Mouse (Mus musculus) limb, embryonic 10.5 days (tissue): ENCODE results near the gene Gdf3. TPM values are rescaled to one million over a fixed set of nuclear protein-coding genes. Genes with fewer than 3 reads are reported as not detected.
A peak's percentile ranks its signal among the peaks of the same experiment; 100 is the strongest.

Experiments used
- DNase-seq: peaks from one replicate; pipeline ENCODE4 v3.0.0-alpha.2; 2017; ENCODE audit warnings: low spot score
- H3K27ac ChIP-seq: fragments of 300-500 bp; sonication (generic); 2 replicates; pipeline ENCODE4 v1.5.1; 2016; ENCODE audit warnings: mild to moderate bottlenecking
- H3K27me3 ChIP-seq: fragments of 300-500 bp; sonication (generic); 2 replicates; pipeline ENCODE4 v1.6.1; 2016; ENCODE audit warnings: low read depth, mild to moderate bottlenecking; ENCODE audit not compliant: poor library complexity, severe bottlenecking
- H3K36me3 ChIP-seq: fragments of 300-500 bp; sonication (generic); 2 replicates; pipeline ENCODE4 v1.6.1; 2016; ENCODE audit warnings: mild to moderate bottlenecking, moderate library complexity
- H3K4me1 ChIP-seq: fragments of 300-500 bp; sonication (generic); 2 replicates; pipeline ENCODE4 v1.6.1; 2016
- H3K4me3 ChIP-seq: fragments of 300-500 bp; sonication (generic); 2 replicates; pipeline ENCODE4 v1.5.1; 2016; ENCODE audit warnings: mild to moderate bottlenecking, moderate library complexity
- H3K9me3 ChIP-seq: fragments of 300-500 bp; sonication (generic); replicated peaks from 2 replicates; pipeline ENCODE4 v1.6.1; 2016; ENCODE audit warnings: mild to moderate bottlenecking
- WGBS: fragments of 180-500 bp; shearing (Covaris S2); methylation state at CpG from one replicate; pipeline ENCODE4 v1.1.7; 2016; 5-methylcytosine and 5-hydroxymethylcytosine counted together
- polyA plus RNA-seq: library from polyadenylated mRNA; unstranded; fragments of >200 nt; fragmentation: Nextera tagmentation; extraction: Ambion mirVana; gene quantifications from 2 replicates; pipeline ENCODE4 v1.2.1, GENCODE M21; 2016

Gdf3 gene
- polyA plus RNA-seq, 1 experiment from 2014 or later = not detected

GRCm38 (mm10) chr6:122602242-122602991 lies 7.5 kb downstream of the Gdf3 start, which contains the start of gene Apobec1:
Gene Apobec1 (minus strand): TSS chr6:122602444.
- Histone ChIP-seq H3K27me3 (no peaks in the 10 kb centered on the region), H3K4me1 (no peaks in the 10 kb centered on the region), H3K27ac (peak within 1 kb of the TSS; percentile 75), H3K4me3 (peak within 1 kb of the TSS; percentile 49), H3K36me3 (no peaks in the 10 kb centered on the region), H3K9me3 (no peaks in the 10 kb centered on the region)
- DNase-seq = peak; percentile 65
- 11% methylated on average over 22 of the region's 22 CpGs for WGBS

- H3K27ac ChIP-seq = no peak overlapping the region
- H3K4me3 ChIP-seq = peak overlapping the region; percentile 49; the same call in 1 of the 2 replicates
- 88% methylated on average over 3 of the region's 3 CpGs for WGBS
- no peaks in the 10 kb centered on the region for H3K36me3 ChIP-seq
- no peaks in the 10 kb centered on the region for H3K9me3 ChIP-seq
- no peaks in the 10 kb centered on the region for H3K27me3 ChIP-seq
- DNase-seq = no peak
- no peaks in the 10 kb centered on the region for H3K4me1 ChIP-seq
Measured at GRCm38 (mm10) chr6:122601615-122602014, 8.3 kb downstream of the Gdf3 start.

- H3K9me3 ChIP-seq = no peaks in the 10 kb centered on the region
- no peak for DNase-seq
- no peaks in the 10 kb centered on the region for H3K36me3 ChIP-seq
- no peaks in the 10 kb centered on the region for H3K27me3 ChIP-seq
- H3K4me3 ChIP-seq = no peak overlapping the region
- 89% methylated on average over 4 of the region's 4 CpGs for WGBS
- no peak overlapping the region for H3K27ac ChIP-seq
- no peaks in the 10 kb centered on the region for H3K4me1 ChIP-seq
Measured at GRCm38 (mm10) chr6:122601031-122601430, 8.9 kb downstream of the Gdf3 start.

- Histone ChIP-seq H3K27me3 (no peaks in the 10 kb centered on the region), H3K27ac (no peak overlapping the region), H3K4me3 (no peak overlapping the region), H3K4me1 (no peaks in the 10 kb centered on the region), H3K36me3 (no peaks in the 10 kb centered on the region), H3K9me3 (no peaks in the 10 kb centered on the region)
- no peak for DNase-seq
- 94% methylated on average over 7 of the region's 7 CpGs for WGBS
Measured at GRCm38 (mm10) chr6:122600066-122600646, 9.7 kb downstream of the Gdf3 start.

GRCm38 (mm10) chr6:122599054-122599737 lies 10.7 kb downstream of the Gdf3 start:
- DNase-seq = no peak
- Histone ChIP-seq H3K4me3 (no peak overlapping the region), H3K9me3 (no peaks in the 10 kb centered on the region), H3K27ac (no peak overlapping the region), H3K4me1 (no peaks in the 10 kb centered on the region), H3K27me3 (no peaks in the 10 kb centered on the region), H3K36me3 (no peaks in the 10 kb centered on the region)
- 93% methylated on average over 9 of the region's 9 CpGs for WGBS

- H3K27me3 ChIP-seq = no peaks in the 10 kb centered on the region
- H3K27ac ChIP-seq = no peak overlapping the region
- no peaks in the 10 kb centered on the region for H3K4me1 ChIP-seq
- 92% methylated on average over 6 of the region's 6 CpGs for WGBS
- no peak overlapping the region for H3K4me3 ChIP-seq
- no peaks in the 10 kb centered on the region for H3K36me3 ChIP-seq
- no peak for DNase-seq
- H3K9me3 ChIP-seq = no peaks in the 10 kb centered on the region
Measured at GRCm38 (mm10) chr6:122598436-122598835, 11.5 kb downstream of the Gdf3 start.

- H3K4me1 ChIP-seq = no peaks in the 10 kb centered on the region
- no peak for DNase-seq
- no peak overlapping the region for H3K27ac ChIP-seq
- no peaks in the 10 kb centered on the region for H3K36me3 ChIP-seq
- H3K4me3 ChIP-seq = no peak overlapping the region
- WGBS = 92% methylated on average over 4 of the region's 4 CpGs
- no peaks in the 10 kb centered on the region for H3K27me3 ChIP-seq
- H3K9me3 ChIP-seq = no peaks in the 10 kb centered on the region
Measured at GRCm38 (mm10) chr6:122598014-122598413, 11.9 kb downstream of the Gdf3 start.

GRCm38 (mm10) chr6:122596608-122597007 lies 13.3 kb downstream of the Gdf3 start:
- WGBS = 89% methylated on average over 7 of the region's 7 CpGs
- Histone ChIP-seq H3K9me3 (no peaks in the 10 kb centered on the region), H3K27me3 (no peaks in the 10 kb centered on the region), H3K27ac (no peak overlapping the region), H3K36me3 (no peaks in the 10 kb centered on the region), H3K4me3 (no peak overlapping the region), H3K4me1 (no peaks in the 10 kb centered on the region)
- DNase-seq = no peak

GRCm38 (mm10) chr6:122595637-122596036 lies 14.2 kb downstream of the Gdf3 start:
- 32% methylated on average over 7 of the region's 7 CpGs for WGBS
- no peak overlapping the region for H3K27ac ChIP-seq
- H3K9me3 ChIP-seq = no peaks in the 10 kb centered on the region
- no peak overlapping the region for H3K4me3 ChIP-seq
- no peaks in the 10 kb centered on the region for H3K36me3 ChIP-seq
- no peaks in the 10 kb centered on the region for H3K27me3 ChIP-seq
- no peak for DNase-seq
- H3K4me1 ChIP-seq = no peaks in the 10 kb centered on the region

- no peak for DNase-seq
- H3K9me3 ChIP-seq = no peaks in the 10 kb centered on the region
- no peak overlapping the region for H3K27ac ChIP-seq
- no peaks in the 10 kb centered on the region for H3K36me3 ChIP-seq
- WGBS = 83% methylated on average over 2 of the region's 2 CpGs
- H3K4me3 ChIP-seq = no peak overlapping the region
- no peaks in the 10 kb centered on the region for H3K4me1 ChIP-seq
- H3K27me3 ChIP-seq = no peaks in the 10 kb centered on the region
Measured at GRCm38 (mm10) chr6:122592905-122593304, 17.0 kb downstream of the Gdf3 start.

- Histone ChIP-seq H3K4me3 (no peak overlapping the region), H3K36me3 (no peaks in the 10 kb centered on the region), H3K9me3 (no peaks in the 10 kb centered on the region), H3K27ac (no peak overlapping the region), H3K27me3 (no peaks in the 10 kb centered on the region), H3K4me1 (no peaks in the 10 kb centered on the region)
- WGBS = 90% methylated on average over 13 of the region's 13 CpGs
- no peak for DNase-seq
Measured at GRCm38 (mm10) chr6:122591027-122591758, 18.7 kb downstream of the Gdf3 start.

- Histone ChIP-seq H3K36me3 (no peaks in the 10 kb centered on the region), H3K4me3 (no peak overlapping the region), H3K4me1 (no peaks in the 10 kb centered on the region), H3K27me3 (no peaks in the 10 kb centered on the region), H3K9me3 (no peaks in the 10 kb centered on the region), H3K27ac (no peak overlapping the region)
- WGBS = 75% methylated on average over 1 of the region's 1 CpGs
- DNase-seq = no peak
Measured at GRCm38 (mm10) chr6:122579086-122579485, 30.8 kb downstream of the Gdf3 start.

- H3K36me3 ChIP-seq = no peaks in the 10 kb centered on the region
Measured at GRCm38 (mm10) chr6:122577030-122577429, 32.9 kb downstream of the Gdf3 start.

More at GRCm38 (mm10) chr6:122577030-122577429, 32.9 kb downstream of the Gdf3 start:
- Histone ChIP-seq H3K4me3 (no peak overlapping the region), H3K27me3 (no peaks in the 10 kb centered on the region), H3K27ac (no peak overlapping the region), H3K4me1 (no peaks in the 10 kb centered on the region), H3K9me3 (no peaks in the 10 kb centered on the region)
- 93% methylated on average over 3 of the region's 3 CpGs for WGBS
- DNase-seq = no peak
